ENCODE assay signal across 9 mouse cellular contexts in the genomic region with DNA sequence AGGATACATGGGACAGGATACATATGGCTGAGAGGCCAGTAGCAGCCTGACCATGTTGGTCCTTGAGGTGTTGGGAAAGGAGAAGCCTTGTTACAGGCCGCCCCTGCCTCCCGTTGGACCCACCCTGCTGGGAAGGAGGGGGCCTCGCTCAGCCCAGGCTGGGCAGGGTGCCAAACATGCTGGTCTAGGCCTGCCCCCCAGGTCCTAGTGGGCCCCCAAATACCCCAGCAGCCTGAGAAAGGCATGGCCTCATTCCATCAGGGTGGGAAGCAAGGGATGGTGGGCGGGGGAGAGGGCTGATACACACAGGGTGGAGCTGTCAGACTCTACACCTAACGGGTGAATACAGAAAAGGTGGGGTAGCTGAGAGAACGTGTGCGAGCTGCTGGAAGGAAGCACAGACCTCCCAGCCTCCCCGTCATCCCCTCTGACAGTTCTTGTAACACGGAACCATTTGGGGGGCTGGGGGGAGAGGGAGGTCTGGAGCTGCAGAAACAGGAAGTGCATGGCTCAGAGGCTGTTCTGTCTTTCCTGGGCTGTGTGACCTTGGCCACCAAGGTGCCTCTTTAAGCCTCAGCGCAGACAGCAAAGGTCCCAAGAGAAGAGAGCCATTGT. TPM values are rescaled to one million over a fixed set of nuclear protein-coding genes. Genes with fewer than 3 reads are reported as not detected.
DNase-seq lines count a peak whose midpoint lies in the region; ATAC-seq and TF ChIP-seq lines count a peak whose summit lies in the region.
"Had no signal": no experiment of that assay in that cellular context is flagged by ENCODE, and none has a peak within 500 bp of the region (broad histone marks: within the 10 kb centered on the region; RNA-seq: fewer than 3 reads in every experiment).

No protein-coding gene starts in this region.

- no peak for TF ChIP-seq POLR2A in cerebellum, adult 2 months (IDR thresholded peaks at IDR 0.05; ENCODE audit: borderline replicate concordance, insufficient read depth, low read length)

- peak overlapping the region; percentile 98 for H3K4me2 ChIP-seq in hindbrain, embryonic 16.5 days (ENCODE audit: low read length)
- H3K4me2 ChIP-seq in liver, postnatal 0 days (ENCODE audit: low read depth, low read length): peak overlapping the region; percentile 23; the same call in 1 of the 2 replicates

- DNase-seq in heart, adult 11 months: peak; percentile 97
- DNase-seq in heart, postnatal 25 days (ENCODE audit: low spot score): no peak
- DNase-seq in forebrain, embryonic 10.5 days (ENCODE audit: extremely low spot score, low spot score): no peak
- DNase-seq in liver, postnatal 0 days: no peak
- no peak for DNase-seq in spleen, postnatal 4 days (ENCODE audit: low spot score in 2 of 2)
- no peak for DNase-seq in cerebellum, adult 2 months
- DNase-seq in left cerebral cortex, adult 18-20 months (ENCODE audit: low spot score in 2 of 2): no peak

- peak overlapping the region; percentile 68 for H3K27ac ChIP-seq in forebrain, embryonic 10.5 days
- H3K27ac ChIP-seq in hindbrain, embryonic 16.5 days (ENCODE audit: low read depth, low read length): peak overlapping the region; percentile 76
- H3K27ac ChIP-seq in liver, postnatal 0 days (ENCODE audit: low read depth): peak overlapping the region; percentile 16; the same call in 1 of the 2 replicates
- H3K27ac ChIP-seq in cerebellum, adult 2 months (ENCODE audit: insufficient read depth, low read length): no peak overlapping the region; the same call in 1 of the 2 replicates

- H3K9me3 ChIP-seq in forebrain, embryonic 10.5 days: no peaks in the 10 kb centered on the region
- no peaks in the 10 kb centered on the region for H3K9me3 ChIP-seq in hindbrain, embryonic 16.5 days (ENCODE audit: control insufficient read depth, low read length)
- H3K9me3 ChIP-seq in liver, postnatal 0 days (ENCODE audit: low read length): no peaks in the 10 kb centered on the region

- H3K9ac ChIP-seq in hindbrain, embryonic 16.5 days (ENCODE audit: low read depth, low read length): 0 out of 2 replicates have a peak overlapping the region, but pooled peaks have one; percentile 40
- peak overlapping the region; percentile 34; the same call in 1 of the 2 replicates for H3K9ac ChIP-seq in liver, postnatal 0 days (replicated peaks)

- no peak for TF ChIP-seq EP300 in liver, postnatal 0 days (IDR thresholded peaks at IDR 0.05; ENCODE audit: low read depth)

- H3K4me1 ChIP-seq in forebrain, embryonic 10.5 days: peaks cover 66% of the 10 kb centered on the region
- H3K4me1 ChIP-seq in hindbrain, embryonic 16.5 days (ENCODE audit: control insufficient read depth, insufficient read depth, low read depth, low read length): peaks cover 40% of the 10 kb centered on the region
- H3K4me1 ChIP-seq in liver, postnatal 0 days (ENCODE audit: insufficient read depth): peaks cover 38% of the 10 kb centered on the region
- 0 out of 2 replicates have a peak, but pooled peaks cover 4% of the 10 kb centered on the region for H3K4me1 ChIP-seq in cerebellum, adult 2 months (ENCODE audit: control insufficient read depth, insufficient read depth, low read length)

- peak; percentile 7; the same call in 1 of the 2 replicates for ATAC-seq in hindbrain, embryonic 16.5 days
- ATAC-seq in liver, postnatal 0 days: no peak

- peak overlapping the region; percentile 18 for H3K4me3 ChIP-seq in forebrain, embryonic 10.5 days
- no peak overlapping the region for H3K4me3 ChIP-seq in hindbrain, embryonic 16.5 days (ENCODE audit: low read length)
- H3K4me3 ChIP-seq in liver, postnatal 0 days (ENCODE audit: low read depth, low read length): no peak overlapping the region
- no peak overlapping the region for H3K4me3 ChIP-seq in cerebellum, adult 2 months (replicated peaks; ENCODE audit: insufficient read depth, low read depth, low read length)

- intact Hi-C loops in heart, postnatal 25 days (cut with DNase I): loop anchor here (1.0 kb wide), 1 partner anchor 30 kb away; no protein-coding TSS in a partner anchor

- H3K36me3 ChIP-seq in forebrain, embryonic 10.5 days (replicated peaks): peaks cover 80% of the 10 kb centered on the region
- peaks cover 3% of the 10 kb centered on the region; the same call in 1 of the 2 replicates for H3K36me3 ChIP-seq in hindbrain, embryonic 16.5 days (ENCODE audit: control insufficient read depth, insufficient read depth, low read length)
- peaks cover 5% of the 10 kb centered on the region; the same call in 1 of the 2 replicates for H3K36me3 ChIP-seq in liver, postnatal 0 days (replicated peaks; ENCODE audit: insufficient read depth, low read length)

- TF ChIP-seq CTCF in liver, postnatal 0 days (IDR thresholded peaks at IDR 0.05; ENCODE audit: low read depth): no peak
- TF ChIP-seq CTCF in cerebellum, adult 2 months (IDR thresholded peaks at IDR 0.05; ENCODE audit: borderline replicate concordance, insufficient read depth, low read depth, low read length): no peak

- H3K27me3 ChIP-seq in forebrain, embryonic 10.5 days (ENCODE audit: poor library complexity, severe bottlenecking): no peaks in the 10 kb centered on the region
- H3K27me3 ChIP-seq in hindbrain, embryonic 16.5 days (replicated peaks; ENCODE audit: control insufficient read depth, insufficient read depth, low read length): no peaks in the 10 kb centered on the region
- H3K27me3 ChIP-seq in liver, postnatal 0 days (ENCODE audit: insufficient read depth, low read length): no peaks in the 10 kb centered on the region
- no peaks in the 10 kb centered on the region for H3K27me3 ChIP-seq in cerebellum, adult 2 months (ENCODE audit: control insufficient read depth, insufficient read depth, low read length)
- H3K27me3 ChIP-seq: CH12.LX had no signal

- WGBS in forebrain, embryonic 10.5 days: 82% methylated on average over 10 of the region's 10 CpGs
- 35% methylated on average over 9 of the region's 10 CpGs for WGBS in hindbrain, embryonic 16.5 days
- WGBS in liver, postnatal 0 days (ENCODE audit: insufficient replicate concordance): 41% methylated on average over 10 of the region's 10 CpGs
- 60% methylated on average over 10 of the region's 10 CpGs for WGBS in cerebellum, adult 2 months

RNA-seq across cellular contexts. Expression of gene Caskin2, which starts 4.6 kb away (rescaled TPM):
- total RNA-seq in heart, postnatal 25 days (2021): 10 to 100 TPM; 41.8 to 52.2 TPM
- 18.3 and 19.2 TPM in 2 replicates for polyA plus RNA-seq in forebrain, embryonic 10.5 days (2016; fragmentation: Nextera tagmentation; extraction: Ambion mirVana)
- polyA plus RNA-seq in hindbrain, embryonic 16.5 days (2015; fragmentation: Nextera tagmentation; extraction: Ambion mirVana): 9.0 and 12.6 TPM in 2 replicates
- 3.2 and 3.3 TPM in 2 replicates for polyA plus RNA-seq in liver, postnatal 0 days (2015; fragmentation: Nextera tagmentation; extraction: Ambion mirVana)
- polyA plus RNA-seq in cerebellum, adult 2 months (2012; rRNA removed): 16.5 and 17.1 TPM in 2 replicates
- total RNA-seq in left cerebral cortex, adult 18-20 months (2021): 10 to 100 TPM; 17.7 to 18.6 TPM

RNA-seq across cellular contexts. Expression of gene Tsen54, which starts 5.7 kb away (rescaled TPM):
- 1 to 10 TPM; 9.1 to 9.2 TPM for total RNA-seq in heart, postnatal 25 days (2021)
- 34.7 and 41.0 TPM in 2 replicates for polyA plus RNA-seq in forebrain, embryonic 10.5 days (2016; fragmentation: Nextera tagmentation; extraction: Ambion mirVana)
- polyA plus RNA-seq in hindbrain, embryonic 16.5 days (2015; fragmentation: Nextera tagmentation; extraction: Ambion mirVana): 18.7 and 23.3 TPM in 2 replicates
- 7.7 and 8.8 TPM in 2 replicates for polyA plus RNA-seq in liver, postnatal 0 days (2015; fragmentation: Nextera tagmentation; extraction: Ambion mirVana)
- 21.1 and 25.0 TPM in 2 replicates for polyA plus RNA-seq in cerebellum, adult 2 months (2012; rRNA removed)
- 10 to 100 TPM; 14.0 to 14.5 TPM for total RNA-seq in left cerebral cortex, adult 18-20 months (2021)

RNA-seq across cellular contexts. Expression of gene Llgl2, which starts 15.0 kb away (rescaled TPM):
- 10 to 100 TPM; 15.1 to 21.5 TPM for total RNA-seq in heart, postnatal 25 days (2021)
- 7.5 and 7.6 TPM in 2 replicates for polyA plus RNA-seq in forebrain, embryonic 10.5 days (2016; fragmentation: Nextera tagmentation; extraction: Ambion mirVana)
- polyA plus RNA-seq in hindbrain, embryonic 16.5 days (2015; fragmentation: Nextera tagmentation; extraction: Ambion mirVana): 1.3 and 2.1 TPM in 2 replicates
- polyA plus RNA-seq in liver, postnatal 0 days (2015; fragmentation: Nextera tagmentation; extraction: Ambion mirVana): 15.1 and 20.9 TPM in 2 replicates
- 1.8 and 2.5 TPM in 2 replicates for polyA plus RNA-seq in cerebellum, adult 2 months (2012; rRNA removed)
- total RNA-seq in left cerebral cortex, adult 18-20 months (2021): 1 to 10 TPM; 3.6 to 4.5 TPM

RNA-seq across cellular contexts. Expression of gene Tmem94, which starts 43.6 kb away (rescaled TPM):
- total RNA-seq in heart, postnatal 25 days (2021): 100 to 1,000 TPM; 102 to 110 TPM
- polyA plus RNA-seq in forebrain, embryonic 10.5 days (2016; fragmentation: Nextera tagmentation; extraction: Ambion mirVana): 36.8 and 38.1 TPM in 2 replicates
- 22.0 and 29.0 TPM in 2 replicates for polyA plus RNA-seq in hindbrain, embryonic 16.5 days (2015; fragmentation: Nextera tagmentation; extraction: Ambion mirVana)
- polyA plus RNA-seq in liver, postnatal 0 days (2015; fragmentation: Nextera tagmentation; extraction: Ambion mirVana): 4.1 and 4.2 TPM in 2 replicates
- polyA plus RNA-seq in cerebellum, adult 2 months (2012; rRNA removed): 54.2 and 57.4 TPM in 2 replicates
- total RNA-seq in left cerebral cortex, adult 18-20 months (2021): 10 to 100 TPM; 62.9 to 65.2 TPM

RNA-seq across cellular contexts. Expression of gene Myo15b, which starts 49.4 kb away (rescaled TPM):
- under 1 TPM in 1 of 2 experiments, not detected in 1; 0.08 TPM for total RNA-seq in heart, postnatal 25 days (2021)
- polyA plus RNA-seq in forebrain, embryonic 10.5 days (2016; fragmentation: Nextera tagmentation; extraction: Ambion mirVana): 0.06 and 0.11 TPM in 2 replicates
- 0.16 and 0.31 TPM in 2 replicates for polyA plus RNA-seq in hindbrain, embryonic 16.5 days (2015; fragmentation: Nextera tagmentation; extraction: Ambion mirVana)
- 2.4 and 2.7 TPM in 2 replicates for polyA plus RNA-seq in liver, postnatal 0 days (2015; fragmentation: Nextera tagmentation; extraction: Ambion mirVana)
- 0.16 and 0.32 TPM in 2 replicates for polyA plus RNA-seq in cerebellum, adult 2 months (2012; rRNA removed)
- under 1 TPM; 0.49 to 0.75 TPM for total RNA-seq in left cerebral cortex, adult 18-20 months (2021)
